Mouse (Mus musculus) liver, embryonic 11.5 days (tissue): ENCODE data around the gene Hhipl1. TPM values are rescaled to one million over a fixed set of nuclear protein-coding genes. Genes with fewer than 3 reads are reported as not detected.

Source experiments
- ATAC-seq: fragments of 200-750 bp; cut with Nextera tagmentation; replicated peaks from 2 replicates; pipeline ENCODE4 v1.8.0; 2017; ENCODE audit warnings: moderate number of reproducible peaks, mild to moderate bottlenecking, moderate TSS enrichment, moderate library complexity; ENCODE audit not compliant: low FRiP score
- DNase-seq: peaks from one replicate; pipeline ENCODE4 v3.0.0-alpha.2; 2017; ENCODE audit warnings: low spot score
- H3K27ac ChIP-seq: fragments of 300-500 bp; sonication (generic); 2 replicates; pipeline ENCODE4 v1.5.1; 2014; ENCODE audit warnings: mild to moderate bottlenecking, low read depth, low read length, control low read depth
- H3K27me3 ChIP-seq: fragments of 300-500 bp; sonication (generic); replicated peaks from 2 replicates; pipeline ENCODE4 v1.6.1; 2014; ENCODE audit warnings: low read length, mixed read lengths; ENCODE audit not compliant: control insufficient read depth, insufficient read depth
- H3K36me3 ChIP-seq: fragments of 300-500 bp; sonication (generic); 2 replicates; pipeline ENCODE4 v1.6.1; 2014; ENCODE audit warnings: mild to moderate bottlenecking, low read length, moderate library complexity, mixed read lengths; ENCODE audit not compliant: control insufficient read depth, insufficient read depth
- H3K4me1 ChIP-seq: fragments of 300-500 bp; sonication (generic); replicated peaks from 2 replicates; pipeline ENCODE4 v1.6.1; 2014; ENCODE audit warnings: low read length, mixed read lengths; ENCODE audit not compliant: control insufficient read depth, insufficient read depth
- H3K4me2 ChIP-seq: fragments of 300-500 bp; sonication (generic); 2 replicates; pipeline ENCODE4 v1.6.1; 2014; ENCODE audit warnings: mild to moderate bottlenecking, control low read depth, moderate library complexity
- H3K4me3 ChIP-seq: fragments of 300-500 bp; sonication (generic); 2 replicates; pipeline ENCODE4 v1.5.1; 2014; ENCODE audit warnings: low read depth, low read length, control low read depth
- H3K9ac ChIP-seq: fragments of 300-500 bp; sonication (generic); 2 replicates; pipeline ENCODE4 v1.6.1; 2014; ENCODE audit warnings: low read depth, low read length, control low read depth
- H3K9me3 ChIP-seq: fragments of 300-500 bp; sonication (generic); 2 replicates; pipeline ENCODE4 v1.6.1; 2016; ENCODE audit warnings: low read length, inconsistent platforms, mixed read lengths; ENCODE audit not compliant: control insufficient read depth
- WGBS: fragments of 180-500 bp; shearing (Covaris S2); extraction: QIAGEN DNeasy Blood & Tissue Kit; methylation state at CpG from one replicate; pipeline ENCODE4 v1.1.7; 2014; 5-methylcytosine and 5-hydroxymethylcytosine counted together
- polyA plus RNA-seq: library from polyadenylated mRNA; unstranded; fragments of >200 nt; fragmentation: Nextera tagmentation; extraction: Ambion mirVana; gene quantifications from 2 replicates; pipeline ENCODE4 v1.2.1, GENCODE M21; 2014

Hhipl1 gene
- polyA plus RNA-seq, 1 experiment from 2014 or later, result not detected

DNA sequence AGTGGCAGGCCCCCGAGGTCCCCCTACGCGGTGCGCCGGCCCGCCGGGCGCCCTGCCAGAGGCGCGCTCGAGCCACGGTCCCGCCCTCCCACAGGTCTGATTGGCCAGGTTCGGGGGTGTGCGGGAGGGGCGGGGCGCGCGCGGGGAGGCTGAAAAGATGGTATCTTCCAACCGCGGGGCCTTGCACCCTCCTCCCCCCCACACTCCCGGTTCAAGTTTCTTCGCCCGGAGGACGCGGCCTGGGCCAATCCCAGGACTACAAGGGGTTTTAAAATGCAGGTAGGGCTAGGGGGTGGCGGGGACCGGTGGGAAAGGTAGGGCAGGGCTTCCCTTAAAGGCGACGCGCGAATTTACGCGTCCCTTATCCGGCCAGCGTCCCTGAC is 30.6 kb upstream of the Hhipl1 start:
- Histone ChIP-seq H3K9me3 (no peaks in the 10 kb centered on the region), H3K27me3 (peaks cover 18% of the 10 kb centered on the region), H3K36me3 (no peaks in the 10 kb centered on the region), H3K27ac (peak overlapping the region; percentile 60), H3K9ac (peak overlapping the region; percentile 71), H3K4me1 (peaks cover 57% of the 10 kb centered on the region), H3K4me2 (peak overlapping the region; percentile 96), H3K4me3 (peak overlapping the region; percentile 69)
- ATAC-seq (peak; percentile 98), DNase-seq (peak; percentile 99)
- WGBS, result 0% methylated on average over 37 of the region's 37 CpGs

DNA sequence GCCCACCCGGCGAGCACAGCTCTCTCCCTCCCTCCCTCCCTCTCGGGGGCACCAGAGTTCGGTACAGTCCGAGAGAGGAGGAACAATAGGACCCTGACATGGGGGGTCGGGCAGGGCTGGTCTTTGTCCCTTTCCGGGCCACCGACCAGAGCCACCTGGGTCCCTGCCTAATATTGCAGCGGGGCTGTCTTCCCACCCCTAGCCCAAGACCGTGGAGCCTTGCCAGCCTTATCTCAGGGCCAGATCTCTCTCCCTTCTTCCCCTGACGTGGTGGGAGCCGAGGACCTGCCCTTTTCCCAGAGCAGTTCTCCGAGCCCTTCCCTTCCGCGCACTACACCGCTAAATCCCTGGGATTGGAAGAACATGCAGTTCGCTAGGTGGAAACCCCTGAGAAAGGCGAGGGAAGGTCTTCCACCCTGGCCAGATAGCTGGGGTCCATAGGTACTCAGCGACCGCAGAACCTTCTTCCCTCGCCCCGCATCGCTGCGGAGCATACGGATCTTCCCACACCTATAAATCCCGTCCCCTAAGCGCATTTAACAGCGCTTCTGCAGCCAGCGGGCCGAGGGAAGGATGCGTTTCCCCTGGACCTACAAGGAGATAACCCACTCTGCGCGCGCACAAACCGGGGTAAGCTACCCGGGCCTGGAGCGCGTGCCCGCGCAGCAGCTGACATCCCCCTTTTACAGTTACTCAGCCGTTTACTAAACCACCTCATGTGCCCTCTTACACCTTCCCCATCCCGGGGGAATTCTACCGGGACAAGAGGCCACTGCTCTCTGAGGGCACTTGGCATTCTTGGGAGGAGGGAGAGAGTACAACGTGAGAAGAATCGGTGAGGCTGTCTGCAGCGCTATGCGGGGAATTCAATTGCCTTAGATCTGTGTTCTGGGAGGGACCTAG is 29.9 kb upstream of the Hhipl1 start:
- Histone ChIP-seq H3K27ac (peak overlapping the region; percentile 60), H3K4me1 (peaks cover 50% of the 10 kb centered on the region), H3K9ac (peak overlapping the region; percentile 71), H3K4me3 (peak overlapping the region; percentile 69), H3K27me3 (peaks cover 18% of the 10 kb centered on the region), H3K36me3 (no peaks in the 10 kb centered on the region), H3K4me2 (peak overlapping the region; percentile 96), H3K9me3 (no peaks in the 10 kb centered on the region)
- under 1% methylated on average over 45 of the region's 47 CpGs for WGBS
- DNase-seq (no peak), ATAC-seq (peak; percentile 13)

DNA sequence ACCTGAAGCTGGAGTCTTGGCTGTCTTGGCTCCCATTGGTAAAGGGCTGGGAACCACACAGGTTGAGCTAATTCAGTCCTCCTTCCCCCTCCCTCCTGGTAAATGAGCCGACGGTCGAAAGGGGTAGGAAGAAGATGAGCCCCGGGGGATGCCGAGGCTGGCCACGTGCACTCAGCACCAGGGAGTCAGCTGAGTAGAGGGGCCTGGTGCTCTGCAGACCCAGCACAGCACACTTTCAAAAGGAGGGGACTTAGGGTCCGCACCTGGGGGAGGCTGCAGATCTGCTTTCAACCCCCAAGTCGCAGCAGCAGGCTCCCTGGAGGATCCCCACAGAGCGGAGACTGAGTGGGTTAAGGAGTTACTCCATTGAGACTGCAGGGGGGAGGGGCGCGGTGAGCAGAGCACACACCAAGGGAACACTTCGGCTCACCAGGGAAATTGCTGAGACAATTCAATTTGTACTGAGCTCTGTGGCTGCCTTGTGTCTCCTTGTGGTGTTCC is 28.7 kb upstream of the Hhipl1 start:
- Histone ChIP-seq H3K4me1 (peaks cover 38% of the 10 kb centered on the region), H3K36me3 (no peaks in the 10 kb centered on the region), H3K27me3 (peaks cover 18% of the 10 kb centered on the region), H3K4me2 (peak overlapping the region; percentile 41), H3K4me3 (no peak overlapping the region), H3K27ac (no peak overlapping the region), H3K9me3 (no peaks in the 10 kb centered on the region), H3K9ac (no peak overlapping the region)
- WGBS, result 14% methylated on average over 12 of the region's 12 CpGs
- DNase-seq (no peak), ATAC-seq (no peak)

DNA sequence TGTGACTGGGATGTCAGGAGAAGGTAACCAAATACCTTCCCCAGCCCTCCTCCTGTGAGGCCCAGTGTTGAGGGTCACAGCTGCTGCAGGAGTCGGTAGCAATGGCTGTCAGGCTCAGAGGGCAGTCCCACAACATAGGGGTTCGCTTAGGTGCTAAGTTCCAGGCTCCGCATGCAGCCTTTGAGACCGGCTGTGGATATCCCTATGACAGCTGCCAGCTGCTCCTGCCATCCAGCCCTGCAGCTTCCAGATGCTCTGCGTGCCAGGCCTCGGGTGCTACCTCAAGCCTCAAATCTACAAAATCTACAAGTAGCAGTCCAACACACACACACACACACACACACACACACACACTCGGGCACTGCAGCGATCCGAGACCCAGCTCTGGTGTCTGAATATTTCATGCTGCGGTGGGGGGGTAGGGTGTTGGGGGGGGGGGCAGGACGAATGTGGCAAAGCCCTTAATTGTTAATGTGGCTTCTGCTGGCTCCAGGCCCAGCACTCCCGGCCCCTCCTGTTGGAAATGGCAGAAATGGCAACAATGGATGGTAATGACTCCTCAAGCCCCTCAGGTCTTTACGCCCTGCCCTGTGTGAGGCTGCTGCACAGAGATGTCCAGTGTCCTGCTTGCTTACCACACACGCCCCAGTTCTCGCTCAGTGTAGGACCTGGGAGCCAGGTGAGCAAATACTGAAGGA is 27.7 kb upstream of the Hhipl1 start:
- Histone ChIP-seq H3K4me3 (no peak overlapping the region), H3K27ac (no peak overlapping the region), H3K4me2 (no peak overlapping the region), H3K4me1 (peaks cover 28% of the 10 kb centered on the region), H3K36me3 (no peaks in the 10 kb centered on the region), H3K27me3 (peaks cover 18% of the 10 kb centered on the region), H3K9me3 (no peaks in the 10 kb centered on the region), H3K9ac (no peak overlapping the region)
- DNase-seq (no peak), ATAC-seq (no peak)
- WGBS, result 61% methylated on average over 15 of the region's 15 CpGs

DNA sequence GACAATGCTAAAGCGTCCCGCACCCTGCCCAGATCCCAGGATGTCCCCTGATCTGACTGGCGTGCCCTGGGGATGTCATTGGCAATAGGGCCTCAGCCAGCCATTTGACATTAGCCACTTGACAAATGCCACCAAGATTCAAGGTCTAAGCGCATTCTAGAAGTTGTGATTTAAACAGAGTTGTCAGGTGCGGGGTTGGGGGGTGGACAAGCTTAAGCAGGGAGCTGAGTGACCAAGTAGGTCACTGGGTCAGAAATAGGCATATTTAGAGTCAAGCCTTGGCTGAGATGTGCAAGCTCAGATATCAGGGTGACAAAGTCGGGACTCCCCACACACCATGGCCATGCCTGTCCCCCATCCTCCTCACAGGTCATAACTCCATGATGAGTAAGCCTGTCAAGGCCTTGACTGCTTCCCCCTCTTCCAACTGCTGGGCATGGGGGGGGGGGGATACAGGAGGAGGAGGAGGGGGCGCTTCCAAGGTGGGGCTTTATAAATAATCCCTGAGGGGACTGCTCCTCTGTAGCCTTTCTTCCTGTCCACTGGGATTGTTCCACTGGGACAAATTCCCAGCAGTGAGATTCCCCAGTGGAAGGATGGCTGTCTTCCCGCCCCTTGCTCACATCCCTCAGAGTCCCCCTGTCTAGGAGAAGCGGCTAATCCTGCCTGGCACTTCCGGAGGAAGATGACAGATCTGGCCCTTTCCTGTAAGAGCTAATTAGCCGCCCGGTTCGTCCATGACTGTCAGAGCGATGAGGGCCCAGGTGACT is 21.4 kb upstream of the Hhipl1 start:
- H3K9ac ChIP-seq, result no peak overlapping the region
- DNase-seq, result no peak

DNA sequence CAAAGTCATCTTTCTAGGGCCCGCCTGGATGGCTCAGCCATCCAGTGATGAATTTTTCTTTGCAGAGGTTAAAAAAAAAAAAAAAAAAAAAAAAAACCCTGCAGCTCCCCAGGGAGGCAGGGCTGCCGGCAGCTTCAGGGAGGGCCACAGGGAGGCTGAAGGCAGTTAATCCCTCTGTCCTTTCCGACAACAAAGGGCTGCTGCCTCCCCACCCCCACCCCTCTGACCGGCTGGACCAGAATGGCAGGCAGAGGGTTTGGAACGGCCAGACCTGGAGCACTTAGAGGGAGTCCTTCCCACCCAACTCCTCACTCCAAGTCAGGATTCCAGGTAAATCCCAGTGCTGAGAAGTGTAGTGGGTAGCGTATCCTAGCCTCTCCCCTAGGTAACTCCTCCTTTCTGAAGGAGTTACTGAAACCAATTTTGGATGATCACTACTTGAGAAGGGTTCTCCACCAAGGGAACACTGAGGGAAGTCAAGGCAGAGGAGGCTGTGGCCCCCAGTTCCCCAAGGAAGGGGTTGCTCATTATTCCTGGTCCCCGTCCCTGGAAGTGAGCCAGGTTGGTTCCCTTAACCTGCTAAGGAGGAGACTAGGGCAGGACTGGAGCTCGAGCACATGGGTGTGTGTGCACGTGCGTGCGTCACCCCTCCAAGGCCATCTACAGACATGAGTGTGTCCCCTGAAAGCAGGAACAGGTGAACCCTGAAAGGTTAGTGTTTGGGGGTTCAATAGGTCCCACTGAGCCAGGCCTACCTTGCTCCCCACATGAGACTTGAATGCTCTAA is 20.7 kb upstream of the Hhipl1 start:
- ATAC-seq, result no peak
- H3K4me1 ChIP-seq, result peaks cover 8% of the 10 kb centered on the region
- H3K9ac ChIP-seq, result no peak overlapping the region
- no peak overlapping the region for H3K4me3 ChIP-seq
- no peak overlapping the region for H3K27ac ChIP-seq
- no peak overlapping the region for H3K4me2 ChIP-seq
- WGBS, result 40% methylated on average over 11 of the region's 11 CpGs
- H3K36me3 ChIP-seq, result no peaks in the 10 kb centered on the region
- no peak for DNase-seq
- no peaks in the 10 kb centered on the region for H3K27me3 ChIP-seq
- H3K9me3 ChIP-seq, result no peaks in the 10 kb centered on the region

More for the DNA sequence above, 21.4 kb upstream of the Hhipl1 start:
- Histone ChIP-seq H3K4me1 (peaks cover 8% of the 10 kb centered on the region), H3K4me3 (no peak overlapping the region), H3K27ac (no peak overlapping the region), H3K4me2 (no peak overlapping the region), H3K36me3 (no peaks in the 10 kb centered on the region), H3K27me3 (no peaks in the 10 kb centered on the region), H3K9me3 (no peaks in the 10 kb centered on the region)
- 38% methylated on average over 14 of the region's 14 CpGs for WGBS
- ATAC-seq, result no peak

DNA sequence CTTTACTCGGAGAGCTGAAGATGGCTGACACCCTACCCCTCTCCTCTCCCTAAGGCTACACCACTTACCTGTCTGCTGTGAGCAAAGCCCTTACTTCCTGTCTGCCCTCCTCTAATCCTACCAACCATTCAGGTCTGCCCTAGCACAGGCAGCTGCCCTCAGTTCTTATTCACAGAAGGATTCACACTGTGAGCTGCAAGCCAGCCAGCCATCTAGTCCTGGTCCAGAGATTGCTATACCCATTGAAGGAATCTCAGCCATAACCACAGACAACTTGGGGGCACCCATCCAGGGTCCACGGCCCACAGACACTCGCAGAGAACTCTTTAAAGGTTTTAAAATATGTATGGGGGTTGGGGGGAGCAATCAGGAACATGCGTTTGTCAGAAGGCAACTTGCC is 19.7 kb upstream of the Hhipl1 start:
- H3K9ac ChIP-seq, result no peak overlapping the region
- DNase-seq (no peak), ATAC-seq (no peak)
- H3K4me1 ChIP-seq, result peaks cover 8% of the 10 kb centered on the region
- H3K27ac ChIP-seq, result no peak overlapping the region
- WGBS, result 70% methylated on average over 4 of the region's 4 CpGs
- no peaks in the 10 kb centered on the region for H3K36me3 ChIP-seq
- H3K4me2 ChIP-seq, result no peak overlapping the region
- H3K4me3 ChIP-seq, result no peak overlapping the region
- no peaks in the 10 kb centered on the region for H3K9me3 ChIP-seq
- no peaks in the 10 kb centered on the region for H3K27me3 ChIP-seq

DNA sequence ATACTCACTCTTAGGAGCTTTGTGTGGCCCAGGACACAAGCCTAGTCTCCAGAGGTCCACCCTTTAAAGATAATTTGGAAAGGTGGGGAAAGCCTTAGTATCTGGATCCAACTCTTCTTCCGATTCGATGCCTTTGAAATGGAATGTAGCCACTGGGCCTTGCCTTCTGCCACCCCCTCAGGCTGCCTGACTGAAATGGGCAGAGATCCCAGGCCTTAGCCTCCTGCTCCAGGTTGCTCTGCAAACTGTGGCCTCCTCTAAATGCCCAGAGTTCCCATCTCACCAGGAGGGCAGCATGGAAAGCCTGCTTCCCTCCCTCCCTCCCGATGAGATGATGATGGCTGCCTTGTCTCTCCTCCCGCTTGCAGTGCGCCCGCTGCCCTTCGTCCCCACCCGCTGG is 19.1 kb upstream of the Hhipl1 start:
- H3K9me3 ChIP-seq, result no peaks in the 10 kb centered on the region
- WGBS, result 91% methylated on average over 8 of the region's 8 CpGs
- ATAC-seq, result no peak

More for the DNA sequence above, 19.1 kb upstream of the Hhipl1 start:
- no peaks in the 10 kb centered on the region for H3K36me3 ChIP-seq
- no peak overlapping the region for H3K27ac ChIP-seq
- peaks cover 8% of the 10 kb centered on the region for H3K4me1 ChIP-seq
- no peak overlapping the region for H3K4me2 ChIP-seq
- no peaks in the 10 kb centered on the region for H3K27me3 ChIP-seq
- no peak overlapping the region for H3K9ac ChIP-seq
- no peak overlapping the region for H3K4me3 ChIP-seq
- DNase-seq, result no peak
